Mouse (Mus musculus) cortical plate, adult 2 months (tissue): ENCODE results near the gene B3galnt1.

Source experiments
- CTCF ChIP-seq: fragments of 200-500 bp; IDR thresholded peaks from 2 replicates; pipeline ENCODE4 v1.5.1; 2011; ENCODE audit warnings: mild to moderate bottlenecking, control low read depth, low read length; ENCODE audit not compliant: insufficient read depth; ENCODE audit errors: extremely low read depth
- POLR2A ChIP-seq: fragments of 200-500 bp; IDR thresholded peaks from 2 replicates; pipeline ENCODE4 v1.6.1; 2011; ENCODE audit warnings: mild to moderate bottlenecking, low read length, control low read depth; ENCODE audit not compliant: insufficient read depth; ENCODE audit errors: extremely low read depth

DNA sequence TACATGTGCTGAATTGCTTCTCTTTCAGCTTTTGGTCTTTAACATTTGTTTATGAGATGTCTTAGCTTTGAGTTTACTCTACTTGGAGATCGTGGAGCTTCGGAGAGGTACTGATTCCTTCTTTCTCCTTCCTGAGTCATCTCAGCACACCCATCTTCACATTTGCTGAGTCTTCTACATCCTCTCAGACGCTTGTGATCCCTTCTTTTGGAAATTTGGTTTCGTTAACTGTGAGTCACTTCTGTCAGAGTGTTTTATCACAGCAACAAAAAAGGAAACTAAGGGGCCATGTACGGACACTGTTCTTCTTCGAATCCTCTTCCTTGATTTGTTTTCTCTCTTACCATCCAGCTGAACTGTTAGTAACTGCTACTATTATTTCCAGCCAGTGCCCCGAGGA lies 69.2 kb downstream of the B3galnt1 start:
- TF ChIP-seq POLR2A, result no peak
- TF ChIP-seq CTCF, result no peak
